Mouse (Mus musculus): ENCODE measurements around the gene Fam196a. TPM values are rescaled to one million over a fixed set of nuclear protein-coding genes. Genes with fewer than 3 reads are reported as not detected.

Gene Fam196a
- polyA plus RNA-seq, 1 experiment from 2014 or later, result 10.9 TPM

DNA sequence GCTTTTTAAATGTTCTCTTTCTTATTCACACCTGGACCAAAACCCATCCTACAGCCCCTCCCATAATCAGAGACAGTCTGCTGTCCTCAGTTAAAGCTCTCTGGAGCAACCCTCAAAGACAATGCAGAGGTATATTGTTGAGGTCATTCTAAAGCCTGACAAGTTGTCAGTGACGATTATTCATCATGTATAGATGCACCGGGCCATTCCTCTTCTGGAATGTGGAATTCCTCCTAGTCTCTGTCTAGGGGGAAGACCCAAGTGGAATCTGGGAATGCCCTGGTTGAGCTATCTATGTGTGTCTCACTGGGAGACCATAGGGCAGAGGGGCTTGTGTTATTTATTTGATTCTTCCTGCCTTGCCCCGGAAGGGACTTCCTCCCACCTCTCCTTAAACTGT lies 65.7 kb downstream of the Fam196a start:
- 78% methylated on average over 3 of the region's 3 CpGs for whole genome bisulfite sequencing
- H3K4me3 ChIP-seq (ENCODE audit: low read length), result no peak overlapping the region
- H3K27ac ChIP-seq (ENCODE audit: low read depth, low read length), result no peak overlapping the region
- no peak for ATAC-seq
- no peak overlapping the region for H3K9ac ChIP-seq (ENCODE audit: low read depth, low read length)
- H3K36me3 ChIP-seq (ENCODE audit: control insufficient read depth, insufficient read depth, low read length), result no peaks in the 10 kb centered on the region
- no peaks in the 10 kb centered on the region for H3K4me1 ChIP-seq (ENCODE audit: control insufficient read depth, insufficient read depth, low read depth, low read length)
- H3K4me2 ChIP-seq (ENCODE audit: low read length), result no peak overlapping the region
- no peaks in the 10 kb centered on the region for H3K27me3 ChIP-seq (replicated peaks; ENCODE audit: control insufficient read depth, insufficient read depth, low read length)
- no peaks in the 10 kb centered on the region for H3K9me3 ChIP-seq (ENCODE audit: control insufficient read depth, low read length)

GRCm38 (mm10) chr7:134864175-134864574 lies 74.1 kb downstream of the Fam196a start:
- Histone ChIP-seq H3K4me3 (ENCODE audit: low read length) (no peak overlapping the region), H3K4me1 (ENCODE audit: control insufficient read depth, insufficient read depth, low read depth, low read length) (no peaks in the 10 kb centered on the region), H3K36me3 (ENCODE audit: control insufficient read depth, insufficient read depth, low read length) (no peaks in the 10 kb centered on the region), H3K4me2 (ENCODE audit: low read length) (no peak overlapping the region), H3K27ac (ENCODE audit: low read depth, low read length) (no peak overlapping the region), H3K9me3 (ENCODE audit: control insufficient read depth, low read length) (no peaks in the 10 kb centered on the region), H3K27me3 (replicated peaks; ENCODE audit: control insufficient read depth, insufficient read depth, low read length) (no peaks in the 10 kb centered on the region), H3K9ac (ENCODE audit: low read depth, low read length) (no peak overlapping the region)
- 85% methylated on average over 2 of the region's 2 CpGs for WGBS
- ATAC-seq, result no peak

DNA sequence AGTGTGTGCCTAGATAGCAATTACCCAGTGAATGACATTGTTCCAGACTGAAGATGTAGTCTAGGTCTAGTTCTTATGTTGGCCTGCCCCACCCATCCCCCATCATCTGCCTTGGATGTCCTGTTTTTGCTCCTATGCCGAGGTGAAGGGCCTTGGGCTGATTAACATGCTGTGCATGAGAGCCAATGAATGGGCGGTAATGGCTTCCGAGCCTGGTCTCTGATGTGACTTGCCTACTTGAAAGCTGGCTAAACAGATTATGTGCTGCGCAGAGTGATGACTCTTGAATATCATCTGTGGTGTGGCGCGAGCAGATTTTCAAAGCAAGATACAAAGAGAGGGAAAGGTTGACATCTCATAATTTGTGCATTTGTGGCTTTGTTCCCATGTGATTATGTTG lies 76.2 kb downstream of the Fam196a start:
- no peak for ATAC-seq

GRCm38 (mm10) chr7:134842751-134843150 lies 95.5 kb downstream of the Fam196a start:
- no peaks in the 10 kb centered on the region for H3K4me1 ChIP-seq (ENCODE audit: control insufficient read depth, insufficient read depth, low read depth, low read length)
- no peak for ATAC-seq
- H3K4me2 ChIP-seq (ENCODE audit: low read length), result no peak overlapping the region
- H3K9ac ChIP-seq (ENCODE audit: low read depth, low read length), result no peak overlapping the region
- H3K9me3 ChIP-seq (ENCODE audit: control insufficient read depth, low read length), result no peaks in the 10 kb centered on the region
- 86% methylated on average over 4 of the region's 4 CpGs for WGBS
- no peaks in the 10 kb centered on the region for H3K27me3 ChIP-seq (replicated peaks; ENCODE audit: control insufficient read depth, insufficient read depth, low read length)
- no peak overlapping the region for H3K4me3 ChIP-seq (ENCODE audit: low read length)
- H3K27ac ChIP-seq (ENCODE audit: low read depth, low read length), result no peak overlapping the region
- H3K36me3 ChIP-seq (ENCODE audit: control insufficient read depth, insufficient read depth, low read length), result no peaks in the 10 kb centered on the region

More for the DNA sequence above, 76.2 kb downstream of the Fam196a start:
- Histone ChIP-seq H3K9me3 (ENCODE audit: control insufficient read depth, low read length) (no peaks in the 10 kb centered on the region), H3K4me1 (ENCODE audit: control insufficient read depth, insufficient read depth, low read depth, low read length) (no peaks in the 10 kb centered on the region), H3K27ac (ENCODE audit: low read depth, low read length) (no peak overlapping the region), H3K27me3 (replicated peaks; ENCODE audit: control insufficient read depth, insufficient read depth, low read length) (no peaks in the 10 kb centered on the region), H3K4me3 (ENCODE audit: low read length) (no peak overlapping the region), H3K9ac (ENCODE audit: low read depth, low read length) (no peak overlapping the region), H3K36me3 (ENCODE audit: control insufficient read depth, insufficient read depth, low read length) (no peaks in the 10 kb centered on the region), H3K4me2 (ENCODE audit: low read length) (no peak overlapping the region)
- 64% methylated on average over 6 of the region's 6 CpGs for WGBS

DNA sequence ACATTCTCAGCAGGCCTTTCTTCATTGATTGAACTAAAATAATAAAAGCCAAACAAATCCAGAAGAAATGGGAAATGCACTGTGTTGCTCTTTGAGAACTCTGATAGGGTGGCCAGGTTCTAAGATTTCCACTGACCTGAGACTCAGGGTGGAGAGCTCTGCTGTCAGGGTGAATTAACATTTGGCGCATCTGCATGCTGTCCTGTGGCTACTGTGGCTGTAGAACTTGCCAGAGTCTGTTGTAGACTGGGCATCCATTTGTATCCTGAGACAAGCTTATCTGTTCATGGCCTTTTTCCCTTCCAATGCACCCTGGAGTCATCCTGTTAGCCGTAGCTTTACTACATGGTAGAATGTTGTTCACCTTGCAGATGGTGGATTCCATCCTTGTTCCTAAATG lies 98.2 kb downstream of the Fam196a start:
- Histone ChIP-seq H3K9me3 (ENCODE audit: control insufficient read depth, low read length) (no peaks in the 10 kb centered on the region), H3K27ac (ENCODE audit: low read depth, low read length) (no peak overlapping the region), H3K36me3 (ENCODE audit: control insufficient read depth, insufficient read depth, low read length) (no peaks in the 10 kb centered on the region), H3K4me1 (ENCODE audit: control insufficient read depth, insufficient read depth, low read depth, low read length) (no peaks in the 10 kb centered on the region), H3K4me2 (ENCODE audit: low read length) (no peak overlapping the region), H3K27me3 (replicated peaks; ENCODE audit: control insufficient read depth, insufficient read depth, low read length) (no peaks in the 10 kb centered on the region), H3K4me3 (ENCODE audit: low read length) (no peak overlapping the region), H3K9ac (ENCODE audit: low read depth, low read length) (no peak overlapping the region)
- WGBS, result 95% methylated on average over 2 of the region's 2 CpGs
- no peak for ATAC-seq

All from hindbrain, embryonic 16.5 days (tissue).